Mouse (Mus musculus) gastrocnemius, adult 18-20 months (tissue): ENCODE measurements at regions not wholly inside any gene's neighbourhood (a gene's known extent, or its start where the extent isn't known, plus 50 kb on each side); places are given as distances from the start of the nearest gene placed in this dataset.

ENCODE experiments used
- DNase-seq: peaks from one replicate; pipeline ENCODE4 v3.0.0; 2021; ENCODE audit warnings: low spot score

DNA sequence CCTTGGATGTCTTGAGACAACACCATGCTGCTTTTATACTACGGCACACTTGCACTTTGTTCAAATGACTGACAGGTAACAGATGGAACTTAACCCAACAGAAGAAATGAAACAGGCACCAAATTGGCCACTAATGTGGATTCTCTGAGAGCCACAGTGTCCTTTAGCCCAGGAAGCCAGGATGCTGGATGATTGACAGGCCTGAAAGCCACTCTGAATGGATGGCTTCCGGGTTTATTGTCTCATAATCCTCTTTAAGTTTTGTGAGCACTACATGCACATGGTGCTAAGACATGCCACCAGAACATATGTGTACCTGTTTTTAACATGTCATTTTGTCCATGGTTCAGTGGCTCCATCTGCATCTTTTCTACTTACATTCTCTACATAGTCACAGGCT is 152.7 kb downstream of the Drd1 start:
- DNase-seq = no peak

DNA sequence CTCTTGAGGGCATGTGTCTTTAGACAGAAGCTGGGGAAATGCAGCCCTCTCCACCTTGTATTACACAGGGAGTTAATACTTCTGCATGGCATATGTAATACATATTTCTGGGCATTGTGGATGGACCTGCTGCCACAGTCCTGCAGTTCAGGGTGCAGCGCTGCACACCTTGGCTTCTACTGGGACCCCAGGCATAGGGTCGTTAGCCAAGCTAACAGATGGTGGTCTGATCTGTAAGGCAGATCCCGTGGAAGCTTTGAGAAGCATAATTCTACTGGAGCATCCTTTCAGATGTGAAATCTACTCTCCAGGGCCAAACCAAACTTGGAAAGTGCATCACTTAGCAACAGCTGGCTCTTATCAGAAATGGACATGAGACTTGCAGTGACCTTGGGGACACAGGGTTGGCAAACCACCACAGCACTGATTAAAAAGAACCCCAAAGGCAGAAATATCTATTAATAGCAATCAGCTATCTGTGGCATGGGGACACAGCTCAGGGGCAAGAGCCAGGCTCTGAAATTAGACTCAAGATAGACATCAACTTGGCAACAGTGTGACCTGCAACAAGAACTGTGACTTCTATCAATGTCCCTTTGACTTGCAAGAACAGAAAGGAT is 155.0 kb downstream of the Drd1 start:
- DNase-seq = no peak

DNA sequence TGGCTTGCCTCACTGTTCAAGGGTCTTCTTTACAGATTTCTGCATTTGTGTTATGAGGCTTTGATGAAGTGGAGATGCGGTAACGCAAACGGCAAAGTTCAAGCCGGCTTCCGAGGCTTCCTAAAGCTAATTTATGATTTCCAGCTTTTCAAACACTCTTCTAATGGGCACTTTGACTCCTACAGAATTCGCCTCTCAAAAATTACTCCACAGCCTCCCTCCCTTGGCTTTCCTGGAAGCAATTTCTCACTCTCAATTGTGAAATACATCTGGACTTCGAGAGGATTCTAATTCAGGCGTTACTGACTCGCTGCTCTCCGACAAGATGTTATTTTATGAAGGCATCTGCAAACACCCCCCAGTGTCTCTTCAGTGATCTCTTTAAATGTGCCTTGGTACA is 157.2 kb downstream of the Drd1 start:
- DNase-seq = no peak

DNA sequence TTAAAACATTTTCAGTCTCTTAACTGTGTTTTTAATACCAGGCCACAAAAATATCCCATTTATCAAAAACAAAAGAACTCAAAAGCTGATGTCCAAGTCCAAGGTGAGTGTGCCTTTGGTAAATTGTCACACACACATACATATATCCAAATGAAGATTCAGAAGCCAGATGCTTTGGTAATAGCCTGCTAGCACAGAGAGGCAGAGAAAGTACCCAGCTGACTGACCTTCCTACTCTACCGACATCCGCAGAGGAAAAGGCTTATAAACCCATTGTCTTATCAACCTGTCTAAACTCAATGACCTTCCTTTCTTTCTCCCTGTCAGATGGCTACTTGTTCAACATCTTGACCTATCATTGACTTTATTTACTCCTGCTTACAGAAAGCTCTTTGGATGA is 158.3 kb downstream of the Drd1 start:
- no peak for DNase-seq

DNA sequence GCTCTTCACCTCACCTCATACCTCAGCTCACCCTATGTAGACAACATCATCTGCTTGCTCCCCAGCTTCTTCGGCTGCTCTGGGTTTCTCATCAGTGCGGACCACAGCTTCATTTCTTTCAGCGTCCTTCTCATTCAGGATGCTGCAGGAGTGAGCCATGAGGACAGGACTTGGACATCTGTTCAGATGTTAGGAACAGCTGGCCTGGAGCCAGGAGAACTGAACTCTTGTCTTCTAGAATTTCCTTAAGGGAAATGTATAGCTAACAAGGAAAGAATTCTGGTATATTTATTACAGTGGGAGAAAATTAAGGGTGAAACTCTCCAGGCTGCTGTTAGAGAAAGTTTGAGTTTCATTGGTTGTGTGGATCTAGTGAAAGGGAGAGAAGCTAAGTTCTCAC is 167.1 kb downstream of the Drd1 start:
- DNase-seq = no peak

DNA sequence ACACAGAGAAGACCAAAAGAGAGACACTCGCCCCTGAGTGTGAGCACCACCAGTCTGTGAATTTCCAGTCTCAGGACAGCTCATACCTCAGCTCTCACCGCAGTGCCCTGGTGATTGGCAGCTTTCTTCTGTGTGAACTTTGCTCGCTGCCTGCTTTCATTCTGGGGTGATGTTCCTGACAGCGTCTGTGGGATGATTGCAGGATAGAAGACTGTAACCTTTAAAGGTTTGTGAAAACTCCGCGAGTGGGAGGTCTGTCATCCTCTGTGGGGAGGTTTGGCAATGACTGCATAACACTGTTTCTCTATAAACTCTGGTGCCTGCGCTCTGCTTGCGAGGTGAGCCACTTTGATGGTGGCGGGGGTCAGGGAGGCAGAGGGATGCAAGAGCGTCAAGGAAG is 169.7 kb downstream of the Drd1 start:
- no peak for DNase-seq

DNA sequence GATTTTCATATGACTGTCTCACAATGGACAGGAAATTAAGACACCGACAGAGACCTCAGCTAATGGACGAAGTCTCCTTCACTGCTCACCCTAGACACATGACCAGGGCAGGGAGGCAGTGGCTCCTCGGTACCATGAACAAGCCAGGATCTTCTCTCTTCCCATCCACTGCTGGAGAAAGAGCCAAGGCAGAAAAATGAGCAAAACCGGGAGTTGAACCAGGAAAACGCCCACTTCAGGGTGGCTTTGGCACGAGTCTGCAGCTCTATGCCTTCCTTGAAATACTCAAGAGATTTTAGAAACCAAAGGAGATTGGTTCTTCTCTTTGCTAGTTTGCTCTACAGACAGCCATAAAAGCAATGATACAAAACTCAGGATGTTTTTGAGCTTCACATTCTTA is 172.3 kb downstream of the Drd1 start:
- no peak for DNase-seq

DNA sequence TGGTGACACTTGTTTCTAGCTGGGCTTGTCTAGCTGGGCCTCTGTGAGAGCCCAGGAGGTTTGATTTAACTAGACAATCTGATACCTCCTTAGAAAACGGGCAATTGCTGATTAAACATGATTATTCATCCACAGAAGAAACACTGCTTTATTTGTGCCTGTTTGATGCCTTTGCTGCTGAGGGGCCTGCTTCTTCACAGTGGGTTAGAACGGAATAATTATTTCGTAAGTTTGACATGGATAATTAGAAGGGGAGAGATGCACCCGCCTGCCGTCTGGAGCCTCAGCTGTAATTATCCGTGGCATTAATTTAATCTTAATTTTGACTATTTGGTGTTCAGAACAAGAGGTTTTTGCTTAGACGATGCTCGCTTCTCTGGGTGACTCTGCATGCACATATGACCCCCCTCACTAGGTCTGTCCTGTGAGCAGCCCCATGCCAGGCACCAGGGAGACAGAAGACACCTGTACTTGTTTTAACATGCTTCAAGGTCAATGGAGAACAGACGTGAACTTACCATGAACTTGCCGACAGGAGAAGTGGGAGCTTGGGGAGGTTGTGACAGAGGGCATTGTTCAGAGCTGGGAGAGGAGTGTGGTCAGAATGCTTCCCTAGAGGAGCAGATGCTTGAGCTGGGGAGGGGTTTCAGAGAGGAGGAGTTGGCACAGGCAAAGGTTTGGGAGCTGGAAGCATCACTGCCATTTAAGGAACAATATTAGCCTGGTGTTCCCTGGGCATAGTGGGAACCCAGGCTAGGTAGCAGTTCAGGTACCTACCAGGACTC is 174.8 kb downstream of the Drd1 start:
- no peak for DNase-seq

DNA sequence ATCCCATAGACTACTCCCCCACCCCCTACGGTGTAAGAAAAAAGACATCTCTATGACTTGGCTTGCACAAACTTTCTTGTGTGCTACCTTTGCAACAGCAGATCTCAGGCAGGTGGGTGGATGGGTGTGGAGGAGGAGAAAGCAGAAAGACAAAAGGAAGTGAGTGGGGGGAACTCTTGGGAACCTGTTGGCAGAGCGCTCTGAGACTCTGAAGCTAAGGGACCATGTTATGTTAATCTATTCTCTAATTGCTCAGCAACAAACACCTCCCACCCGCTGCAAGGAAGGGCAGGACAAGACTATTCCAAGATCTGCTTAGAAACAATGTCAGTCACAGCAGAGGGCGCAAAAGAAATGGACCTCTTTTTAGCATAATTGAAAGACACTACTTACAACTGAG is 180.0 kb downstream of the Drd1 start:
- no peak for DNase-seq

DNA sequence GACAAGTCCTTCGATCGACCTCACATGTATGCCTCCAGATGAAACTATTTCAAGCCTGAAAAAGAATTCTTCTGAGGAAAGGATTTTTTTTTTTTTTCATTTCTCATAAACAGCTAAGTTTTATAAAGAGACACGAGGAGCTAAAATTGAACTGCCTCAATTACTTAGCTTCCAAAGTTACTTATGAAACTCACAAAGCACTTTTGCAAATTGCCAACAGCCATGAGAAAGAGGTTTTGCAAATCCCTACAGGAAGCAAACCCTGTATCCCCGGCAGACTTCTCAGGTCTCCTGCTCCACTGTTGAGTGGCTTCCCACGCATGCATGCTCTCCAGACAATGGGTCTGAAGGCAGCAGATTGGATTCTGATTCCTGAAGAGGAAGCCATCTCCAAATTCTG is 190.2 kb downstream of the Drd1 start:
- DNase-seq = no peak

DNA sequence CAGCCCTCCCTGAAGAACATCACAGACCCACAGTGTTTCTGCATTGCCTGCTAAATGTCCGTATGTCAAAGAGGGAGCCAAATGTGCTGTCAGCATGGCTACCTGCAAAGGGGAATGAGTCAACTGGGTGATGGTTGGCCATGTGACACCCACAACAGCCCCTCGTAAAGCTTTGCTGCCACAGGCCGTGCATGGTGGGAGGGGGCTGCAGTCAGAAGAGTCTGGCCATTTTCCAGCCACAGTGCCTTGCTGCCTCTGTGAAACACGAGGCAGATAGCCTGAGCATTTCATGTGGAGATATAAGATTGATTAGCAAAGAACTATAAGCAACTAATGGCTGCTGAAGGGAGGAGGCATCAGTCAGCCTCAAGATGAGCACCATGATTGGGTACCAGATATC is 193.2 kb downstream of the Drd1 start:
- DNase-seq = no peak

DNA sequence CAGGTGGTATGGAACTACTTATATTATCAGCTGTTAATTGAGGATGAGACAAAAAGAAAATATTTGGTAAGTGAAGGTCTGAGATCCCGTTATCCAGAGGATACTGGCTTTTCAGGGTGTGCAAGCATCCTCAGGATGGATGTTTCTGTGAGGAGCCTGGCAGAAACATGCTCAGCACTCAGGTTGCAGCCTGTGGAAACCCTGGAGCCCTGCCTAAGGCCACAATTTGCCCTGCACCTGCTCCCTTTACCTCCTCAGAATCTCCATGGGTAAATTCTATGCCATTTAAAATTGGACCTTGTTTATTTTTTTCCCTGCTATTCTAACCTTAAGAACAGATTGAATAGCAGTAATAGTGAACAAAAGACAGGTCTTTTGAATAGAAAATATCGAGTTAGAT is 201.3 kb downstream of the Drd1 start:
- no peak for DNase-seq

DNA sequence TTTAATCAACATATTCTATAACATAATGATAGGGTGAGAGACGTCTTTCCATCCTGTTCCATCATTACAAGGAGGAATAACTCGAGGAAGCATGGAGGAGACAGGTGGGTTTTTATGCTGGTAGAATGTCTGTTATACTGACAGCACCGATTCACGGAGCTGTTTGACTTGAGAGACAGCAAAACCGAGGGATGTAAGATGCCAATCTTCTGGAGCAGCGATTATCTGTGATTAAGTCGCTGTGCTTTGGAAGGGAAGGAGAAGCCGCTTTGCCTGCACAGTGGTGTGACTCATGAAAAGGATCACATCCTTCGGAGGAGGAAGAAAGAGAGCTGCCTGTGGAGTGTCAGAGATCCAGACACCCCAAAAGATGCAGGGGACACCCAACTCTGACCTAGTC is 205.4 kb downstream of the Drd1 start:
- DNase-seq = no peak

DNA sequence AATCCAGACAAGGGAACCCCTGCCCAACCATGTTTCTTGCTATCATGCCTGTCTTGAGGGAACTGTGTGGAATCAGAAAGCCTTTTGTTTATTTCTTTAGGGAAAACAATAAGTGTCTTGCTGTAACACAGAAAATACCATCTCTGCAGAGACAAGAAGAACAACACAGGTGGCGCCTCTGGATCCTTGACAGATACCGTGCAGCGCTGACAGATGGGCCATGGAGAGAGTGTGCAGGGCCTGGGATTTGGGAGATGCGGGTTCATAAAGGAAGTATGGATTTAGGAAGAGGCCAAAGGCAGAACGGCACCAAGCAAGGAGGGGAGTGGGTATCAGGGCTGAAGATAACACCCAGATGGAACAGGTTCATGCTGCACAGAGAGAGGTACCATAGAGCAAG is 209.3 kb downstream of the Drd1 start:
- DNase-seq = no peak

DNA sequence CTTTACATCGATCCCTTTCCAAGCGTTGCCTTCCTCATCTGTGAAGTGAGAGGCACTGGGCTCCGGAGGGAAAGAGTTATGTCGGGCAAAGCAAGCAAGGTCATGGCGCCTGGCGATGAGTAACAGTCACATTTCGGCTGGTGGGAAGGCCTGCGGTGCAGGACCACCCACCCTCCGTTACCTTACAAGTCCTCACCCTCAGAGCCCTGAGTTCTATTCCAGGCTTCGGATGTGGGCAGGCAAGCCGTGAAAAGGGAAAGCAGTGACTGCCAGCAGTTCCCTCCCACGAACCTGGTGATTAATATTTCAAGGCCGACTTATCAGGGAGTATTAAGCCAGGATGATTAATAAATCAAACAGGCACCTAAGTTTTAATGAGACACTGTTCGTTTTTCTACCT is 209.7 kb downstream of the Drd1 start:
- no peak for DNase-seq

DNA sequence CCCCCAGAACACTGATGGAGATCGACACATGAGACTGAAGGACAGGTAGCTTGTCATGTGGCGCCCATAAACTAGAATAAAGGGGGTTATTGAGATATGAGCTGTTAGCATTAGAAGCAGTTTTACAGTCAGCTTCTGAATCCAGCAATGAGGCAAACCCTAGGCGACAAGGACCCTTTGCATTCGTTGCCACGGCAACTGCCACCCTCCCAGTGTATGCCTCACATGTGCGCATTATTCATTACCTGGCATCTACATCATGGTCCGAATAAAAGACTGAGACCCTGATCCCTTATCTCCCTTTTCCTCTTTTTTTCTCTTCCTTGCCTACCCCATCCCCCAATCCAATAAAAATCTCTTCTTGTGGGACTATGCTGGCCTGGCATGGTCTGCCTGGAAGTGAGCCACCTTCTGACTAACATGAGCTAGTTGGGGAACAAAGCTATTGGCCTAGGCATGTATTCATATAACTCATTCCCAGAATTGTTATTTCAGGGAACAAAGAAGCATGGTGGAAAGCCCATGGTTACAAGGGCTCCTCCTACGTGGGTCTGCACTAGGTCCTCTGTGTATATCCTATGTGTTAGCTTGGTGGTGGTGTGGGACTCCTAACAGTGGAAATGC is 229.4 kb downstream of the Drd1 start:
- DNase-seq = no peak

DNA sequence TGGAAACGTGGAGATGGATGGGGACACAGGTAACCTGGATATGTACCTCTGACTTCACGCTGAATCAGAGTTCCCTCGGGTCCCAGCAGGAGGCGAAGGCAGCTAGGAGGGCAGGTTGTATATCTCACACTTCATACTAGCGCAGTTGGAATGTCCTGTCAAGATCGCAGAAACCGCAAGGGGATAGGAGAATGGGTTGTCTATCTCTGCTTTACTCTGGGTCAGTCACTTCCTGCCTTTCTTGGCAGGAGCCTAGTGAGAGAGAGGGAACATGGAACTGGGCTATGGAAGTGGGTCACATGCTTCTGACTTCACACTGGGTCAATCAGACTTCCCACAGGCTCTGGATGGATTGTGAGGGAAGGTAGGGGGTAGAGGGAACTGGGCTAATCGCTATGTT is 233.4 kb downstream of the Drd1 start:
- no peak for DNase-seq

DNA sequence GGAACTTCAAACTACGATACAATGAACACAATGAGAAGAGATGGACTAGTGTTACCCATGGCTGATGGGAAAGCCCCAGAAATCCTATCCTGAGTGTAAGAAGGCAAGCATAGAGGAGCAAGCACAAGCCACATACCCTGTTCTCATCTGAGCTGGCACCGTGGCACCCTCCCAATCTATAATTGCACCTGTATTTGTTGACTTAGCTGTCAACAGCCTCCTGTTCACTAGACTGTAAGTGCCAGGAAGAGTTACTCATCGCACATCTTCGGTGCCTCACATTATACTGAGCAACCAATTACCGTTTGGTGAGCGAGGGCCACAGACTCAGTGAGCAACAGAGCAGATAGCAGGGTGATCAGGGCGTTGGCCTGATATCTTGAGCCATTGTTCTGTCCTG is 239.9 kb downstream of the Drd1 start:
- DNase-seq = no peak

DNA sequence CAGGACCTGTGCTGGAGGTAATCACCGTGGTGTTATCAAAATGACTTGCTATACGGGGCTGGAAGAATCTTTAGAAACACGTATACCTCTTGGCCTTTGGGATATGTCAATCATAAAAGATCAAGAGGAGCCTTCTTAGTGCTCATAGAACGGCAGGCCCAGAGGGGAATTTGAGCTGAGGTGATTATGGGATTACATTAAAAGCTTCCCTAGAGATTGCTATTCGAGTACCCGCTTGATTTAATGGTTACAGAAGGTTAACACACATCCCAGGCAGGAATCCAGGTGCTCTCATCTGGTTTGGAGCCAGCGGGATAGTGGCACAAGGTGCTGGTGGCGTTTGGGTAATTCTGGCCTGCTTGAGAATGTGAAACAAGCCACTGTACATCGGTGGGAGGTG is 241.4 kb downstream of the Drd1 start:
- DNase-seq = no peak

DNA sequence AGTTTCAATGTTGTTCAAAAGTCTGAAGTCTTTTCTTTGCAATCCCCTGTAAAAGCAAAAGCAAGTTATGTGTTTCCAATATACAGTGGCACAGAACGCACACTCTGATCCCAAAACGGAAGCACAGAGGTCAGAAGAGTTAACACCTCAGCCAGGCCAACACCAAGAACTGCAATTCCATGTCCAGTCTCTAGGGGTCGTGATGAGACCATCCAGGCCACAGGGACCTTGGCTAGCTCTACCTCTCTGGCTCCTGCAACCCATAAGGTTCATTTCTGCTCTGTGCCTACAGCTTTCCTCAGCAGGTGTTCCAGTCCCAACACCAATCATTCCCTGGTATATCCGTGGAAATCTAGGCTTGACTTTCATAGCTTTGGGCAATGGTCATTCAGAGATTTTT is 243.6 kb downstream of the Drd1 start:
- DNase-seq = peak; percentile 8

DNA sequence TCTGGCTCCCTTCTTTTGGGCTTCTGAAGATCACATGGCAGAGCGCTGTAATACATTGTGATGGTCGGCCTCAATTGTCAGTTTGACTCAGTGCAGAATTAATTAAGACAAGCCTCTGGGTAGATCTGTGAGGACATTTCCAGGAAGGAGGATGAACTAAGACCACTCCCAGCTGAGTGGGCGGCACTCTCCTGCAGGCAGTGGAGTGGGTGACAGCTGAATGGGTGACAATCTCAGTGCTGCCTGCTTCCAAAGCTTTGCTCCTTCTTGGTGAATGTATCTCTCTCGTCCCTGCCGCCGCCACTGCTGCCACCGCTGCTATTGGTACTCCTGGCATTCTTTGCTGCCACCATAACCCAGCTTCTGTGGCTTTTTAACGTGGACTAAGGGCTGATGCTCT is 244.4 kb downstream of the Drd1 start:
- DNase-seq = no peak

DNA sequence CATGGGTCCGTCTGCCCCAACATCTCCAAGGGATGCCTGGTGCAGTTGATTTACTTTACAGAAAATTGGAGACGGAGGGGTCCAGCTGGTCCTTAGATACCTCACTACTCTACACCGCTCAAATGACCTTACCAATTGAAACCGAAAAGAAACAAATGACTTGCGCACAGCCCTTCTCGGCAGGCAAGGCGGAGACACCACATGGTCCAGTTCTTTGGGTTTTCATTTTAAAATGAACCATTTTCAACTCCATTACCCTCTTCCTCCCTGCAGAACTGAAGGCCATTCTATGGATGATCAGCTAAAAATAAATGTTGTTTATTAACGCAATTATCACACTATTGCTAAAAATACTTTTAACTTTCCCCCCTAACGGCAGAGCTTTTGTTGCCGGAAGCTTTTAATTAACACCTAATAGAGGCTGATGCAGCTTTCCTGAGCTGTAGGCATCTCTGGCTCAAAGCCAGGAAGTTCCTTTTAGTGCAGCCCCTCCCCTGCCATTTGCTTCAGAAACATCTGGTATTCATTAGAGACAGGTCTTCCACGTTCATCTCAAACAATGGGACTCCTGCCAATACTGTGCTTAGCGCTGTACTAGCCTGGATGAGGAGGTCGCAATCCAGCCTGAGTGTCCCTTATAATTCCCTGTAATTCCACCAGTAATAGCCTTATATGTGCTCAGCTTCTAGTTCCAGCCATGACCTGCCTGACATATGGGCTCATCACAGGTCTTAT is 247.5 kb downstream of the Drd1 start:
- DNase-seq = no peak

DNA sequence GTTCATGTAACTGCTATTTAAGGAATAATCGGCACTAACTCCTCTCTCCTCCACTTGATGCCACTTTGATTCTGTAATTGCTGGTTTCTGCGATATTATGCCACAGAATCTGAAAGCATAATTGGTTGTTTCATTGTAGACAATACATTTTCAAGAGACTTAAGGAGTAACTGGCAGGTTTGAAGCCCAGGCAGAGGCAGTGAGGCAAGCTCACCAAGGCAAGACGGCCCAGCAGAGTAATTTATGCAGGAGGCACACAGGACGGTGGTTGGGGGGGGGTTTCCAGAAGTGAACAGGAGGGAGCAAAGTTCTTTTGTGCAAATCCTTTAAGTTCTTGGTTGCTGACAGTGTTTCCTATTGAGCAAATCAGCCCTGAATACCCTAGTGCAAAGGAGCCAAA is 249.6 kb downstream of the Drd1 start:
- DNase-seq = no peak
